Mouse (Mus musculus) c-Kit-positive CD71-positive TER-119-negative erythroid progenitor cells, embryonic 14.5 days (primary cell): Measurements from ENCODE around the gene Cd2.

Source experiments
- DNase-seq: peaks from one replicate; pipeline ENCODE4 v3.0.0-alpha.2; 2013; ENCODE audit warnings: low read depth

Cd2 gene

DNA sequence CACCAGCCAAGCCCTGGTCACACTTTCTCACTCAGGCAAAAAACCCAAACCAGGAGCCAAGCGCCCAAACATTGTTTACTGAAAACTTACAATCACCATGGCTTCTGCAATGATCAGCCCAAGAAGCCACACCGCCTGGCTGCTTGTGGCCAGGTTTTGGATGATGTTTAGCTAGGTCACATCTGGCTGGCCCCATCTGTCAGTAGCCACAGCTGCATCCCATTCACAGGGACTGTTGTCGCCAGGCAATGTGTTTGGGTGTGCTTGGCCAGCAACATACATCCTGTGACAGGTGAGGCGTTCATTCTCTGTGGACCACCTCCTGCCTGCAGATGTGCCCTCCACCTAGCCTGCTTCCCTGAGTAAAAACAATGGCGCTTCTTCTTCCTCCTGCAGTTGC, 4.9 kb upstream of the Cd2 start:
- DNase-seq = no peak

DNA sequence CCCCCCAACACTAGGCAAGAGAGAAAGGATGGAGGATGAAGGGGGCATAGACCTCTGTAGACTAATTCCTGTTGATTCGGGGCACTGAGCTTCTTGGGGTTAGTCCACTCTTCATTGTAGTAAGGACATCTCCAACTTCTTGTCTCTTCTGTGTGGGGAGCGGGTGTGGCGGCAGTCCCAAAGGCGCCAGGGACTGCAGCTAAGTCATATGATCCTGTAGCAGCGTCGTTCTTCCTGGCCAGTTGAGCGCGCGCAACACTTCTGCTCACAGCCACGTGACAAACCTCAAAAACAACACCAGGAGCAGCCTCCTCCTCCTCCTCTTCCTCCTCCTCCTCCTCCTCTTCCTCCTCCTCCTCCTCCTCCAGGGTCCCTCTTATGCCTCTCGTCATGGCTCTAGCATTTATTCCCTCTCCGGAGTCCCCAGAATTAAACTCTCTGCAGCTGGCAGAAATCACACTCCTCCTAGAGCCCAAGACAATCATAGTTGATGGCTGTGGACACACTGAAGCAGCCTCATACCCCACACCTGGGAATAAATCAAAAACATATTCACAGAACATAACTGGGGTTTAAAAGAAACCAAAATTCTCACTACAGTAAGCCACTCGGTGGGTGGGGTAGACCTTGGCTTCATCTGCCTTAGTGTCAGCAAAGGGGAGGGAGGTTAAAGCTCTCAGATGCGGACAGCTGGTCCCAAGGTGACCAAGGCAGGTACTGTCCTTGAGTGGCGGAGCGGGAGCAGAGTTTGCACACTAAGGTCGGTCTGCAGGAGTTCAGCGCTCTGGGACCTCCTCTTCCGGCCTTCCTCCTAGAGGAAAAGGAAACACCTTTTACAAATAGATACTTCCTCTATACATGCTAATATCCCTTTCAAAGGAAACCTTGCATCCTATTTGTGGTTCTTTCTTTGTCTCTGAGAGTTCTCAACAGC, 3.1 kb upstream of the Cd2 start:
- DNase-seq = no peak

DNA sequence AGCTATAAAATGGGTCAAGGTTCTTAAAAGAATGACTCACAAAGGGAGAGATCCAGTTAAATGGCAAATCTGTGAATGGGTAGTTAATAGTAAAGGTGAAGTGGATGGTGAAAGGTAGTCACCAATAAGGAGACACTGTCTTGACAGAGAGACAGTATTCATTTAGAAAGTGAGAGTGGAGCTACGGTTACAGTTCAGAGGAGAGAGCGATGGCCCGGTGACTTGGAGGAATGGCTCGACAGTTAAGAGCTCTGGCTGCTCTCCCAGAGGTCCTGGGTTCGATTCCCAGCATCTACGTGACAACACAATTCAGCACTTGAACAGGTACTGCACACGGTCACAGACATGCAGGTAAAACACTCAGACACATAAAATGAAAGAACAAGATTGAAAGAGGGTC, 2.3 kb upstream of the Cd2 start:
- no peak for DNase-seq

DNA sequence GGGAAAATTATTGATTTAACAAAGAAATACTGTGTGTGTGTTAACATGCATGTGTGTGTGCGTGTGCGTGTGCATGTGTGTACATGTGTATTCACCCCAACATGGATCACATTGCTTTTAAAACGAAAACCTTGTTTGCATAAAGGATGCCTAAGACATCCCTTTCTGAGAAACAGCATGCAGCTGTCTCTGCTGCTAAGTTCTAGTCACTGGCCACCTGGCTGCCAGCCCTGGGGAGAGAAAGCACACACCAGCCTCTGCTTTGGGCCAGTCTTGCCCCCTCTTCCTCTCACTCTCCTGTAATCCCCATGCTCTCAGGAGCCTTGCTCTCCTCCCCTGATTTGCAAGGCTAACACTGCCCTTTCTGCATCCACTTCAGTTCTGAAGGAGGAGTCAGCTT, 1.7 kb upstream of the Cd2 start:
- DNase-seq = no peak

GRCm38 (mm10) chr3:101286336-101287325, 1.1 kb downstream of the Cd2 start:
- no peak for DNase-seq

GRCm38 (mm10) chr3:101285851-101286250, 1.9 kb downstream of the Cd2 start:
- no peak for DNase-seq

- no peak for DNase-seq
These were observed 2.6 kb downstream of the Cd2 start for GRCm38 (mm10) chr3:101285021-101285615.

DNA sequence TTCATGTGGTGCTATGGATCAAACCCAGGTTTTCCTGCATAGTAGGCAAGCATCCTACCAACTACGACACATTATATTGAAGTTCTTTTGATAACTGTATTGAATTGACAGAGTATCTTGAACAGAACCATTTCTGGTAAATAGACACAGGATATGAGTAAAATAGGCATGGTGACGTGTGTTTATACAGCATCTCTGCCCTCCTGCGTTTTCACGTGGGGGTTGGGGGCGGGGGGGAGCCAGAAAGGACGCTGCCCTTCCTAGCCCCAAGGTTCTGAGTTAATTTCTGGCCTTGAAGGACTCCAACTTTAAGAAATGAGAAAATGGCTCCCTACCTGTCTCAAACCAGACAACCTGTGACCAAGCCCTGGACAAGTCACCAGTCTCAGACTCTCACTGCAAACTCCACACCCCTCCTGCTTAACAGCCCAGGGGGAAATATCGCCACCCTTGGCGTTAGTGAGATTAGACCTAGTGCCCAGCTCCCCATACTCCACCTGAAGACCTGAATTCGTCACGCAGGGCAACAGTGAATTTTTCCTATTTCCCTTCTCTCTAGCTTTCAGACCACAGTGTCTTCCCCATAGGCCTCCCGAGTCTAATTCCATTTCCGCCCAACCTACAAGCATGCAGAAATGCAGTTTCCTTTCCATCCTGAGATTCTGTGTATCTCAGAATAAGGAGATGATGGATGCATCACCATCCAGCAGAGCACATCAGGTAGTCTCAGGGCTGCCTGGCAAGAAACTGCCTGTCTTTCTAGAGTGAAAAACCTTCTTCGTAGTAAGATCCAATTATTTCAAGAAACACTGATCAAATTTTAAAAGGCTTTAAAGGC, 3.7 kb downstream of the Cd2 start:
- DNase-seq = no peak

DNA sequence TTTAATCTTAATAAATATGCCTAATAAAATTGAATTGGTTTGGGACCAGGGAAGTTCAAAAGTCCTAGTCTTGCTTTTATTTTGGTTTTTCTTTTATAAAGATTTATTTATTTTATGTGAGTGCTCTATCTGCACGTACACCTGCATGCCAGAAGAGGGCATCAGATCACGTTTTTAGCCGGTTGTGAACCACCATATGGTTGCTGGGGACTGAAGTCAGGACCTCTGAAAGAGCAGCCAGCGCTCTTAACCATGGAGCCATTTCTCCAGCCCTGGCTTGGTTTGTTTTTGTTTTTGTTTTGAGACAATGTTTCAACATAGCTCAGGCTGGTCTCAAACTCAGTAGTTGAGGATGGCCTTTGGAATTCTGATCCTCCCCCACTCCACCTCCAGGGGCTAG, 4.3 kb downstream of the Cd2 start:
- DNase-seq = no peak

GRCm38 (mm10) chr3:101282556-101283180, 5.1 kb downstream of the Cd2 start:
- DNase-seq = no peak

GRCm38 (mm10) chr3:101281841-101282240, 5.9 kb downstream of the Cd2 start:
- DNase-seq = no peak

GRCm38 (mm10) chr3:101280348-101281311, 7.1 kb downstream of the Cd2 start:
- no peak for DNase-seq

DNA sequence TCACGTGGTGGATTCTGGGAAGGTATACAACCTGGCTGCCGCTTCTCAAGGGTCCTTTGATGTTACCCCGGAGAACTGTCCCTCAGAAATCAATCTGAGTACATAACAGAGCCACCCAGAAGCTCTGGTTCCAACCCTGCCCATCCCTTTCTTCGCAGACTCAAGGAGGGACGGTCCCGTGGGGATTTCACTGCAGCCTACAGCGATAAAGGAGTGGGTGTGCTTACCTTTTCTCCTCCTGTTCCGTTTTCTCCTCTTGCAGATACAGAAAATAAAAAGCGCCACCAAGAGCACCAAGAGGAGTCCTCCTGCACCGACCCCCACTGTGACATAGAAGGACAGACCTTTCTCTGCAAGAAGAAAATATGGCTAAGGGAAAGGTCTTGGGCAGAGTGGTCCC, 8.2 kb downstream of the Cd2 start:
- no peak for DNase-seq

- no peak for DNase-seq
These were observed 9.3 kb downstream of the Cd2 start for GRCm38 (mm10) chr3:101278396-101278795.

DNA sequence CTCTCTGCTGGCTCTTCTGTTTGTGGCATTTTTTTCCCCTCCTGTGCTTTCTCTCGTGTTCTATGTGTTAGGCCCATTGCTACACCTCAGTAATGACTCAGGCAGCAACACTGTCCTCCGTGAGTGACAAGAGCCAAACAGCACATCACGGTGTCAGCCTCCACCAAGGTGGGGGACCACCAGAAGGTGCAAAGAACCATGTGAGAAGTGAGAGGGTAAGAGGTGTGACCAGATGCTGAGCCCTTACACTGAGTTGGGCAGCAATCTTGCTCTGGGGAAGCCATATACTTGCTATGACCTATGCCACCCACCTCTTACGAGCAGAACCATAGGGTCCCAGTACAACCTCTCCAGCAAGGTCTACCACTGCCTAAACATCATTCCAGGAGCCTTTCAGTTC, 9.9 kb downstream of the Cd2 start:
- DNase-seq = no peak

GRCm38 (mm10) chr3:101276501-101277320, 11.0 kb downstream of the Cd2 start:
- DNase-seq = no peak

DNA sequence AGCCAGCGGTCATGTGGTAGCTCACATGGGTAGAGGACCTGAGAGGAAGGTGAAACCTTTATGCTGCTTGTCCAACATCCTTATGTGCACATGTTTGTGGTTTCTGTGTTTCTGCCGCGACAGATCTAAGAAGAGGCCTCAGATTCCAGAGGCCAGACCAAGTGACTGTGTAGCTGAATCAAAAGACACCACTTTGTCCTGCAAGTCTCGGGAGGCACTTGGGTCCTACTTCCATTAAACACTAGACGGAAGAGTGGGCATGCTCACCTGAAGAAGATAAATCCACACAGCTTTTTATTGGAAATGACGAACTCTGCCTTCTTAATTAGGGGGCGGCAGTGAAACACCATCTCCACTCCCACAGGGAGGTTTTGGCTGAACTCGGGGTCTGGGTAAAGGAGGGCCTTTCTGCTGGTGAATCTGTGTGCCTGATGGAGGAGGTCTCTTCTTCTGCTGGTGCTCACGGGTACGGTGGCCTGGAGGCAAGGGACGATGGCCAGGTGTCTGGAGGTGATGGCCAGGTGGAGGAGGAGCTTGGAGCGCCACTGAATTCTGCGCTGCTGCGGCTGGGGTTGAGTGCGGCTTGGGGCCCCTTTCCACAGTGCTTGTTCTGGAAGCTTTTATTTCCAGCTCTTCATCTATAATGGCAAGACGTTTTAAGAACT, 12.0 kb downstream of the Cd2 start:
- no peak for DNase-seq

DNA sequence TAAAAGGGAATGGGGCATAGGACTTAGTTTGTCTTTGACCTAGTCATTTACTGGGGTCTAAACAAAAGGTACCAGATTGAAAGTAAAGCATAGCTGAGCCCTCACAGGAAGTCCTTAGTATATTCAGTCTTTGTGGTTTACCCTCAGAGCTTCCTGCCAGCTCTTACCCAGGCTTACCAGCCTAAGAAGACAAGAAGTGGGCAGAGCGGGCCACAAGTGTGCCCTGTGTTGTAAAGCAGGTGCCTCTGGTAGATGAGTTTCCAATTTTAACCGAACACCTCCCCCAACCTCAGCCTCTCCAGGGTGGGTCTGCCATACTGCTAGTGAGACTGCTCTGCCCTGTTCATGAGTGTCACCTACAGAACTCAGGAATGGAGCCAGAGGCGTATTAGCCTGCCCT, 12.9 kb downstream of the Cd2 start:
- no peak for DNase-seq
